Mouse (Mus musculus) kidney, adult 2 months (tissue): ENCODE measurements around the gene Dner. TPM values are rescaled to one million over a fixed set of nuclear protein-coding genes. Genes with fewer than 3 reads are reported as not detected.
A peak's percentile ranks its signal among the peaks of the same experiment; 100 is the strongest.

Experiments
- DNase-seq: peaks from one replicate; pipeline ENCODE4 v3.0.0; 2021
- H3K27ac ChIP-seq: fragments of 200-500 bp; 2 replicates; pipeline ENCODE4 v1.5.1; 2012; ENCODE audit warnings: low read depth, low read length, control low read depth, inconsistent platforms; ENCODE audit not compliant: insufficient read depth
- H3K27me3 ChIP-seq: fragments of 200-500 bp; replicated peaks from 2 replicates; pipeline ENCODE4 v1.6.1; 2012; ENCODE audit warnings: mild to moderate bottlenecking, moderate library complexity, low read length, inconsistent platforms; ENCODE audit not compliant: control insufficient read depth, insufficient read depth
- H3K36me3 ChIP-seq: fragments of 200-500 bp; 2 replicates; pipeline ENCODE4 v1.6.1; 2012; ENCODE audit warnings: mild to moderate bottlenecking, moderate library complexity, low read length, inconsistent platforms; ENCODE audit not compliant: control insufficient read depth, insufficient read depth
- H3K4me1 ChIP-seq: fragments of 200-500 bp; 2 replicates; pipeline ENCODE4 v1.6.1; 2011; ENCODE audit warnings: low read length; ENCODE audit not compliant: control insufficient read depth, insufficient read depth
- H3K4me3 ChIP-seq: fragments of 200-500 bp; 2 replicates; pipeline ENCODE4 v1.5.1; 2011; ENCODE audit warnings: mild to moderate bottlenecking, low read depth, low read length, control low read depth; ENCODE audit not compliant: insufficient read depth
- CTCF ChIP-seq: fragments of 200-500 bp; conservative IDR thresholded peaks from 2 replicates; pipeline ENCODE4 v1.5.1; 2011; ENCODE audit warnings: low read depth, mild to moderate bottlenecking, control low read depth, low read length, moderate library complexity, mixed read lengths; ENCODE audit not compliant: insufficient read depth, insufficient read length
- POLR2A ChIP-seq: fragments of 200-500 bp; IDR thresholded peaks from one replicate; pipeline ENCODE4 v1.6.1; 2011; ENCODE audit warnings: low read depth, low read length, control low read depth
- WGBS: fragments of 180-500 bp; shearing (Covaris S2); methylation state at CpG from one replicate; pipeline ENCODE4 v1.1.7; 2018; 5-methylcytosine and 5-hydroxymethylcytosine counted together
- polyA plus RNA-seq: library from polyadenylated mRNA; depleted of rRNA; stranded (reverse); fragments of >200 nt; gene quantifications from 2 replicates; pipeline ENCODE4 v1.2.3, GENCODE M21; 2012

Dner gene
- polyA plus RNA-seq, 1 experiment = 0.66 TPM

- Histone ChIP-seq H3K4me3 (no peak overlapping the region), H3K27me3 (no peaks in the 10 kb centered on the region), H3K27ac (peak overlapping the region; percentile 52; the same call in 1 of the 2 replicates), H3K4me1 (no peaks in the 10 kb centered on the region), H3K36me3 (no peaks in the 10 kb centered on the region)
- TF ChIP-seq POLR2A (no peak), CTCF (no peak)
- 55% methylated on average over 6 of the region's 6 CpGs for WGBS
- DNase-seq = no peak
These were observed 278.7 kb downstream of the Dner start for GRCm38 (mm10) chr1:84417276-84417675.

DNA sequence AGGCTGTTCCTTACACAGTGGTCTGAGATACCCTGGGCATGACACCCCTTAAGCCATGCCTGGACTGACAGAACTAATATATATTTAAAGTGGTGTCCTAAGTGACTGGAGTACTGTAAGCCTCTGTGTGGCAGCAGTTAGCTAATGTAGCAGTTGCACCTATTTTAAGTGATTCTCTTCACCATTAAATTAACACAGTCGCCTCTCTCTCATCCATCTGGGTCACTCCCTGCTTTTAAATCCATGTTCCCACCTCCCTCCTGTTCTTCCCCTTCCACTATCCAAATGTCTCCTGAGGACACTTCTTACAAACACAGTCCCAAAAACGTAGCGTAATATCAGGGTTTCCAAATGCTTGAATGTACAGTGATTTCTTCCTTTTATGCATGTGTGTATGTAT lies 281.6 kb downstream of the Dner start:
- H3K36me3 ChIP-seq = no peaks in the 10 kb centered on the region
- DNase-seq = no peak
- no peaks in the 10 kb centered on the region for H3K27me3 ChIP-seq
- H3K4me1 ChIP-seq = no peaks in the 10 kb centered on the region
- TF ChIP-seq POLR2A = no peak
- TF ChIP-seq CTCF = no peak
- 92% methylated on average over 3 of the region's 3 CpGs for WGBS
- H3K4me3 ChIP-seq = no peak overlapping the region
- no peak overlapping the region for H3K27ac ChIP-seq

DNA sequence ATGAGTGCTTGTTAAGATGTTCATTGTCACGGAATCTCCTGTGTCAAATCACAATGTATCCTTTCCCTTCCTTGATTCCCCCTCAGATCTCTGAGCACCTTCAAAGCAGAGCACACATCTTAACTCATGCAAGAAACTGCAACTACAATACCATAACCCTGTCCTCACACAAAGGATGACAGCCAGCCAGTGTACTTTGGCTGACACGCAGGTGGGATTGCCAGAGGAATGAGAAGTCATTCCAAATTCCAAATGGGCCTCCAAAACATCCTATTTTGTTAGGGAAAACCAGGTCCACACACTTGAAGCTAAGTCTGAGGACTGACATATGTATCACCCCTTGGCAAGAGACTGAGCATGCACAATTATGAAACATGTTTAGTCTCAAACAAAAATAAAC lies 286.5 kb downstream of the Dner start:
- 78% methylated on average over 2 of the region's 2 CpGs for WGBS
- no peaks in the 10 kb centered on the region for H3K4me1 ChIP-seq
- TF ChIP-seq POLR2A (no peak), CTCF (no peak)
- H3K27ac ChIP-seq = no peak overlapping the region
- no peak for DNase-seq
- no peaks in the 10 kb centered on the region for H3K27me3 ChIP-seq
- no peak overlapping the region for H3K4me3 ChIP-seq
- H3K36me3 ChIP-seq = no peaks in the 10 kb centered on the region

DNA sequence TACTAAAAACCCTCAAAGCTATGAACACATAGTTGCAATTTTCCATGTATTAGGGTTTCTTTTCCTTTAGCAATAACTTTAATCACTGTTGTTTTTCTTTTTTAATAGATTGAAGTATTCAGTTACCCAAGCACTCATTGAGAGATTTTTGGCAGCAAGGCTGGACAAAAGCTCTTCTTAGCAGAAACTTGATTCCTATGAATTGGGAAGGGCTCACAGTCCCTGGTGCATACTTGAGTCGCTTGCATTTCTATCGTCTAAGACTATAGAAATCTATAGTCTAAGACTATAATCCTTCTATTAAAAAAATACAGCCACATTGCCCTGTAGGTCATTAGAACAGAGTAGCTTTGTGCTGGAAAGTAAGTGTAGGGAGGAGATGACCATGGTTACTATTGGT lies 287.1 kb downstream of the Dner start:
- H3K27me3 ChIP-seq = no peaks in the 10 kb centered on the region
- no peak overlapping the region for H3K27ac ChIP-seq
- no peak overlapping the region for H3K4me3 ChIP-seq
- H3K36me3 ChIP-seq = no peaks in the 10 kb centered on the region
- H3K4me1 ChIP-seq = no peaks in the 10 kb centered on the region
- DNase-seq = no peak
- TF ChIP-seq POLR2A = no peak
- no peak for TF ChIP-seq CTCF
- WGBS = 78% methylated on average over 2 of the region's 2 CpGs

DNA sequence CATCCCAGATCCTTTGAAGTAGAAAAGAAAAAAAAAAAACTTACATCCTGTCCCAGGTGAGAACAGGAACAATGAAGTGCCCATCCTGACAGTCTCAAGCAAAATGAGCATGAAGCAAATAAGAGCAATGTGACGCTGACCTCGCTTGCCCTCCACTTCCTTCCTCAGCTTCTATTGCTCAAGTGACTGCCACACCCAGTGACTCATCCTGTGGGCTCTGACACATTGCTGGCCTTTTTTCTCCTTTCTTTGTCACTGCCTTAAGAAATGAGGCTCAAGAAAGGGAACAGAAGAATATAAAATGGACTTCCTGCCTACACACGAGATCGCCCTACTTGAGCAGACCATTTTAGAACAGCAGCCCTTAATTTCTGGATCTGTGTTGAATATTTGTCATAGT lies 289.1 kb downstream of the Dner start:
- peak; percentile 62 for DNase-seq
- Histone ChIP-seq H3K4me1 (no peaks in the 10 kb centered on the region), H3K4me3 (no peak overlapping the region), H3K36me3 (no peaks in the 10 kb centered on the region), H3K27ac (no peak overlapping the region; the same call in 1 of the 2 replicates), H3K27me3 (no peaks in the 10 kb centered on the region)
- TF ChIP-seq CTCF (no peak), POLR2A (no peak)
- WGBS = 55% methylated on average over 4 of the region's 4 CpGs

- H3K27ac ChIP-seq = no peak overlapping the region
- no peak for DNase-seq
- H3K4me1 ChIP-seq = no peaks in the 10 kb centered on the region
- no peak overlapping the region for H3K4me3 ChIP-seq
- no peak for TF ChIP-seq CTCF
- TF ChIP-seq POLR2A = no peak
- 81% methylated on average over 5 of the region's 5 CpGs for WGBS
- H3K36me3 ChIP-seq = no peaks in the 10 kb centered on the region
- H3K27me3 ChIP-seq = no peaks in the 10 kb centered on the region
These were observed 290.3 kb downstream of the Dner start for GRCm38 (mm10) chr1:84405551-84406290.

- DNase-seq = no peak
- TF ChIP-seq POLR2A (no peak), CTCF (no peak)
- Histone ChIP-seq H3K27ac (no peak overlapping the region), H3K27me3 (no peaks in the 10 kb centered on the region), H3K36me3 (no peaks in the 10 kb centered on the region), H3K4me3 (no peak overlapping the region), H3K4me1 (no peaks in the 10 kb centered on the region)
- 65% methylated on average over 12 of the region's 12 CpGs for WGBS
These were observed 291.1 kb downstream of the Dner start for GRCm38 (mm10) chr1:84404880-84405279.
